Mouse (Mus musculus) cerebellum, adult 9-11 months (tissue): ENCODE data around the gene Gm4792.

Source experiments
- DNase-seq: peaks from one replicate; pipeline ENCODE4 v3.0.0; 2022

Gene Gm4792

DNA sequence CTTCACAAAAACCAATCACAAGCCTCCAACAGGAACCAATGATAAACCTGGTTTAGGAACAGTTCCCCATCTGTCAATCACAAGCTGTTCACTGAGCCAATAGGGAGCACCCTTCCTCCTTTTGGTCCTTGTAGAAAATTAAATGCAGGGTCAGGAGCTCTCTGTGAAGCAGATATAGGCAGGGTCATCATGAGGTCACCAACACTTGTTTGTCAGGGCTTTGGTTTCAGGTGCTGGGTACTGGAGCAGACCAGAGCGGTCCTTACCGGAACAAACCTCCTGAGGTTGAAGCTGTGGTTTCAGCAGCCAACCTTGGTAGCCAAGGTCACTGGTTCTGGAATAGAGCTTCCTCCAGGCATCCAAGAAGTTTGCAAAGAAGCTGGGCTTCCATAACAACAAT is 798 bp upstream of the Gm4792 start:
- DNase-seq, result no peak

DNA sequence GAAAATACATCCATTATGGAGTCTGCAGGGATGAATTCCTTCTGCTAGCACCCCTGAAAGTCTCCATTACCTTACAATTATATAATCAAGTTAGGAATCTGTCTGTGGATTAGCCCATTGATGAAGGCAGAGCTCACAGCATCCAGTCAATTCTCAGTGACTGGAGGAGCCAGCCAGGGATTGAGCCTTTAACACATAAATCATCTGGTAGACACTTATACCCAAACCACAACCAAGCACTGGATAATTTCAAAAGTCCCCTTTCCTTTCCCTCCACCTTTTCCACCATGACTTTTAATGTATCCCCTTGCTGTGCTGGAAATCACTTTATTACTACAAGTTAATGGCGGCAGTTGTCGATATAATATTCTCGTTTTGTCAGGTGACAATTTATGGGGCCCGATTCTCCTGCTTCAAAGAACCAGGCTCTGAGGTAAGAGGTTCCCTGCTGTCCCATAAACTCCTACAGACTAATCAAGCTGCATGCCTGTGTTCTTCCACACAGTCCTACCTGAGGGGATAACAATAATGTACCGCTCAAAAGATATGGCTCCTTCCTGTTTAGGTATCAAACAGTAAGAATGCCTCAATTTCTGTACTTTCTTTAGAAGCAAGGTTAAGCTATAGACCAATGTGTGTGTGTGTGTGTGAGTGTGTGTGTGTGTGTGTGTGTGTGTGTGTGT is 2.4 kb downstream of the Gm4792 start:
- DNase-seq, result no peak

DNA sequence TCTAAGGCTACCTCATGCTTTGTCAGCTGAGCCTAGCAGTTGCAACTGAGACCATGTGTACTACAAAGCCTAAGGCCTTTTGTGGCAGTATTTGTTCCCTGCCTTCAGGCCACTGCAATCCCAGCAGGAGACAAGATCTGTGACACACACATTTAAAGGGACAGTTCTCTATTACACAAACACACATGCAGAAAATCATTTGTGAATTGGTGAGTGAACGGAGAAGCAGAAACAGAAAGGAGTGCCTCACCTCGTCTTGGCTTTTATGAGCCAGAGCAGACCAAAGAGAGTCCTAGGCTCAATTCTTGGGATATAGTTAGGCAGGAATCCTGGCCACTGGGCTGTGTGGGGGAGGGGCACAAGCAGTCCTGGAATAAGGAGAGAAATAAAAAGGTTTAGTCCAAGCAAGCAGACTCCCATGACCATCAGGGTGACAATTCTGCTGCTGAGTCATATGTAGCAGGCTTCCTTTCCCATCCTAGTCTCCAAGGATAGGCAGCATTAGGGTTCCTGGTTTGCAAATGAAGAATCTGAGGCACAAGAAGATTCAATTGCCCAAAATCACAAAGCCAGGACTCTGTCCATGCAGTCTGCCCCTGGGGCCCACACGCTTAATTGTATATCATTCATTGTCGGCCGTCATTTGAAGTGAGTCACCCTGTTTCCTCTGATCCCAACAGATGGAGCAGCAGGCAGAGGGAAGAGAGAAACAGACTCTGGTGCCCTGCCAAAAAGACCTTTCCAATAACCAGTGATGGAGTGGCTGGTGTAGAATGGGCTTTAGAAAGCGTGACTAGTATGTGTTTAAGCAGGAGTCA is 3.4 kb downstream of the Gm4792 start:
- peak; percentile 74 for DNase-seq

DNA sequence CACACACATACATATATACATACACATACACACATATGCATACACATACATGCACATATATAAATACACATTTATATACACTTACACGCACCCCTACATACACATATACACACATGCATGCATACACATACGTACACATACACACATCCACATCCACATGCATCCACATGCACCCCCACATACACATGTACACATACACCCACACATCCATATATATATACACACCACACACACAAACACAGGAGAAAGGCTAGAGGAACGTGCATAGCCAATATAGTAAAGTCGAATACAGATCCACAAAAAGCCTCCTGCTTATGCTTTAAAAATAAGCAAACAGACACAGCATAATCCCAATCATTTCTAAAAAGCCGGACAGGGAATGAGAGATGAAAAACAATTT is 4.1 kb downstream of the Gm4792 start:
- no peak for DNase-seq

DNA sequence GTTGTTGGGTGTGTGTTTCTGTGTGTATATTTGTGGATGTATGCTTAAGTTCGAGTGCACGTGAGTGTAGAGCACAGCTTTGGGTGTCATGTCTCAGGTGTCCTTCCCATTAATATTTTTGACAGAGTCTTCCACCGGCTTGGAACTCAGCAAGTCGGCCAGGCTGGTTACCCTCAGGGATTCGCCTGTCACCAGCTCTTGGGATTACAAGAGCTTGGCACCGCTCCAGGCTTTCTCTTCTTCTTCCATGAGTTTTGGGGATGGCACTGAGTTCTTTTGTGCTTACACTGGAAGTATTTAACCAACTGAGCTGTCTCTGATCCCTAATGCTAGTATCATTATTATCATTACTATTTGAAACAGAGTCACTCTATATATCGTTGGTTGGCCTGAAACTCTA is 15.7 kb downstream of the Gm4792 start:
- DNase-seq, result no peak

DNA sequence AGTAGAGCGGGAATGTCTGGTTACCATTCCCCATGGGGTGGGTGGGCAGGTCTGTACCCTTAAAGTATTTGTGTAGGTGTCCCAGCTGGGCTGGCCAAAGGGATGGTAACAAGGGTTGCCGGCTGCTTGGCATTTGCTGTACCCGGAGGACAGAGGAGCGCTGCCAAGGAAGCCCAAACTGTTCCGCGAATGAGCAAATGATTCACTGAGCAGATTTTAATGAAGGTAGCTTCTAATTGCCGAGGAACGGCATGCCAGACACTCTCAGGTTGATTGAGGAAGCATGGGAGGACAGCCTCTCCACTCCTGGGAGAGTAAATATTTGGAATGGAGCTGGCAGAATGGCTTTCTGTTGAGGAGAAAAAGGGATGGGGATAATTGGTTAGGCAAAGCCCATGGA is 16.3 kb downstream of the Gm4792 start:
- DNase-seq, result peak; percentile 56

DNA sequence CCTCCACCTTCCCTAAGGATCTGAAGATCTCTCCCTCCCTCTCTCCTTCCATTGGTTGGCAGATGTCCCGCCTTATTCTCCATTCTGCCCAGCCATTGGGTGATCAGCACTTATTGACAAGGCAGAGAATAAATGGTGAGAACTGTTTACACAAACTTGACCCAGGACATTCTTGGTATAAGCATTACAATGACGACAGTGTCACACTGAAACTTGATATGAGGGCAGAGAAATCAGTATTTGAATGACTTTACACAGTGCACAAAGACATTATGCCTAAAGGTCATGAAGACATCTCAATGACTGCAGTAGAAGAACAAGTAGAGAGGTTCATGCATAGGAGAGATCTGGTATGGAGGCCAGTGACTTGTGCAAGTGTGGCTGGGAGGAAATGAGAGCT is 22.0 kb downstream of the Gm4792 start:
- DNase-seq, result no peak

DNA sequence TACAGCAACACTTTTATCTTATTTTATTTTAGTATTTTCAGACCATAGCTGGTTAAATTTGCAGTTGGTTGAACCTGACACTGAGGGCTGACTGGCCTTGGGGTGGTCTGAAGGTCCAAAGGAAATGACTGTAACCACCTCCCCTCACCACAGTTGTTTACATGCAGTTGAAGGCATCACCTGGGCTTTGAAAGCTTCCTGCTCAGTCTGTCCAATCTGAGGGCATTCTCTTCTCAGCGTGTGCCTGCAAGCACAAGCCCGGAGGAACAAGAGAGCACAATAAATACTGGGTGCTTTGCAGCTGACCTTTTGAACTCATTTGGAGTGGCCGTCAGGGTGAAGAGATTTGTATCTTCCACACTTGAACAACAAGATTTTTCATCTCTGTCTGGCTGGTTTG is 23.2 kb downstream of the Gm4792 start:
- no peak for DNase-seq

DNA sequence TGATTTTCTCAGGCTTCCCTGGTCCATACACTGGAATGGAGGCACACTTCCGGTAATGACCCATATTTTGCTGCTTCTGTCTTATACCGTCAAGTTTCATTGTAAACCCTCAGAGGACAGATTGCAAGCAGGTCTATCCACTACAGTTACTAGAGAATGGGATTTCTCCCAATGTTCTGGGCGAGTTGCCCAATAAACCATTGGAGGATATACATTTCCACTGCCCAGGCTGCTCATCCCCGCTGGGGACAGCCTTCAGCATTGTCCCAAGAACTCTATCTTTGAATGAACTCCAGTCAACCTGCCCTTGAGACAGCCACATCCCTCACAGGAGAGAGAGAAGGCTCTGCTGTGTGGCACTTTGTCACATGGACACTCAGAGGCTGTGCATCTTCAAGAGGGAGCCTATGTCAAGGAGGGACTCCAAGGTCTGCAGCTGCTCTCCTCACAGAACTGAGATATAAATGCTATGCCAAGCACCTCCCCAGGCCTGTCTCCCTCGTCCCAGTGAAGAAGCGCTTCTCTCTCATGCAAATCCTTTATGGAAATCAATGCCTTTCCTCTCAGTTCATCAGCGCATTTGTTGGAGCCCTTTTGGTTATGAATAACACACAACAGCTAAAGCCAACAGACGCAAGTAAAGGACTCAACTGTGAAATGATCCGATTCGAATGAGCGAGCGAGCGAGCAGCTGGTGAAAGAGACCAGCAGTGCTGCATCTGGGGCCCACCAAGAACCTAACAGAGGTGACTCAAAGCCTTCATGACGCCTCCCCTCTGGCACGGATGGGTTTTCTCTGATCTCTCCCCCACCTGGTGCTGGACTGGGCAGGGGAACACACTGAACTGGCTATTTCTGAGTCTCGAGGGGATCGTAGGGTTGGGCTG is 32.6 kb downstream of the Gm4792 start:
- DNase-seq, result peak; percentile 21

DNA sequence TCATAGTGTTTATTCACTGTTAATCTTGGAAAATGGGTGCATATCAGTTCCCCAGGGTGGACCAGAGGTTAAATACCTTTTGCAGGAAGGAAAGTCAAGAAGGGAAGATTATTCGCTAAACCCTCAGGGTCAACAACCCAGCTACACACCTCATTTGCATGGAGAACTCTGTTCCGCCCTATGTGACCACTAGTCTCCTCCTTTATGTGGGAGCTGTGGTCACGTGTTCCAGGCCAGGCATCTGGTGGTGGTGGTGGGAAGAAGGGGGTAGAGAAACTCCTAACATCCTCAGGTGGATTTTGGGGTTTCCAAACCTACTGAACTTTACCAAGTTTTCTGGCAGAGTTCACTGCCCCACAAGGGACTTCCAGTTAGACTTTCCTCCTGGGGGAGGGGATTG is 35.3 kb downstream of the Gm4792 start:
- DNase-seq, result no peak

DNA sequence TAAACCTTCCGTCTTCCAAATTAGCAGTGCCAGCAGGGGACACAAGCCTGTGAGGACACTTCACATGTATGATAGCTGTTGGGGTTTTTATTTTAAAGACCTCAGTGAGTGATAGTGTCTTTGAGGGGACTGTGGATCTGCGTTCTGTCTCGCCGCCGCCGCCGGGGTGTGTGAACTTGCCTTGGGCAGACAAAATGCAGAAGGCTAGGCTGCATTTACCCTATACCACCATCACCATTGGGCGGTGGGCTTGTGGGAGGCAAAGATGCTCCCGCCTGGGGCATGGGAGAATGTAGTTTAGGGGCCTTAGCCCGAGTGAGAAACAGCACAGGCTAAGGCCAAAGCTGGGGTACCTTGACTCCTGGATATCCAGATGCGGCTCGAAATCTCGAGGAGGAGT is 35.9 kb downstream of the Gm4792 start:
- DNase-seq, result no peak

DNA sequence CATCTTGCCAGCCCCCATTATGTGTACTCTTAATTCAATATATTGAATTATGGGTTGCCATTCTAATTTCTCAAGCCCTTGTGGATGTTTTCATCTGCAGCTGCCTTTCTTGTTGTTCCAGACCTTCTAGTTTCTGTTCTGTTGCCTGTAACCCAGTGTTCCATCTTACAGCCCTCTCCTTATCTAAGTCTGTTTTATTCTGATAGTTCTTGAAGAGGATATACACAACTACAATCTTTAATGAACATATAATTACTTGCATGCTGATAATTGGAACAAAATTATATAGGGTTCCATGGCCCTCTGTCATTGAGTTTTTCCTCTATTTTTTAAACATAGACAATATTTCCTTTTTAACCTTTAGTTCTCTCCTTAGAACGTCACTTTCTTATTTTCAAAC is 38.0 kb downstream of the Gm4792 start:
- no peak for DNase-seq

DNA sequence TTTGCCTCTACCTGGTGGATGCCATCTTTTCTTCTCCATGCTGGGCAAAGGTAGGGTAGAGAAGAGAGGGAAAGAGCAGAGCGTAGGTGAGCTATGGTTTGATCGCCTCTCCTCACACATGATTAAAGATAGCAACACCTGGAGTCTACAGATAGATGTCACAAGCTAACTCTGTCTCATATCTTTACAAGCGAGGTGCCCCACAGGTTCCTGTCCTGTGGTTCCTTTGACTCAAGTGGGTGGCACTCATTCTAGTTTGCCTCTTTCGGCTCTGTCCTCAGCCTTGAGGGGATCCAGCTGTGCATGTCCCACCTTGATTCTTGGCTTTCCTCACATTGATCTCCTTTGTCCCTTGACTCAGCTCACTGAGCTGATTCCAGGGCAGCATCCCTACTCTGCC is 42.0 kb downstream of the Gm4792 start:
- DNase-seq, result no peak

DNA sequence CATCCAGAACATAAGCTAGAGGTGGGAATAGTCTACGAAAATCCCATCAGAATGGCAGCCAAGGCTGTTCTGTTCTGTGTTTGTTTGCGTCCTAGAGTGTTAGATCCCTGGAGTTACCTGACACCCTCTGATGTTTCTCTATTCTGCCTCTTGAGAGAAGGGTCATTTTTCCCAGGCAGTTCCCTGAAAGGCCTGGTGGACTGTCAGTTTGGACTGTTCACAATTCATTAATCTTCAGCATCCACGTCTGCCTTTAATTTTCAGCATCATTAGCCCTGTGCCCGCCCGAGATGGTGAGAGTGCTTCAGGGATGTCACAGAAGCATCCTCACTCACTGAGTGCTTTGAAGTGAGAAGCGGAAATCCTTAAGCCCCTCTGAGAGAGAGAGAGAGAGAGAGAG is 42.8 kb downstream of the Gm4792 start:
- no peak for DNase-seq

DNA sequence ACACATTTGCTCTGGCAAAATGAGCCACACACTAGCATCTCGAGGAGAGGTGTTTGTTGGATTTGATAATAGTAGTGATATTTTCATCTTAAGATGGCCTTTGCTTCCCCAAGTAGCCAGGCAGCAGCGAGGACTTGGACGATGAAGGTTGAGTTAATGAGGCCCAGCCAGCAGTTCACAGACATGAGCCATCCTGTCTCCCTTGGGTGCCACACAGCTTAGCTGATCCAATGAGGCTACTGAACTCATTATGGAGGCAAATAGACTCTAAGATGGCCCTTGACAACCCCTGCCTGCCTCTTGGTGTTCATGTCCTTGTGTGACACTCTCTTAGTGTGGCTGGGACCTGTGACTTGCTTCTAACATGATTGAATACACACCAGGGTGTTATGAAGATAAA is 43.7 kb downstream of the Gm4792 start:
- DNase-seq, result no peak

DNA sequence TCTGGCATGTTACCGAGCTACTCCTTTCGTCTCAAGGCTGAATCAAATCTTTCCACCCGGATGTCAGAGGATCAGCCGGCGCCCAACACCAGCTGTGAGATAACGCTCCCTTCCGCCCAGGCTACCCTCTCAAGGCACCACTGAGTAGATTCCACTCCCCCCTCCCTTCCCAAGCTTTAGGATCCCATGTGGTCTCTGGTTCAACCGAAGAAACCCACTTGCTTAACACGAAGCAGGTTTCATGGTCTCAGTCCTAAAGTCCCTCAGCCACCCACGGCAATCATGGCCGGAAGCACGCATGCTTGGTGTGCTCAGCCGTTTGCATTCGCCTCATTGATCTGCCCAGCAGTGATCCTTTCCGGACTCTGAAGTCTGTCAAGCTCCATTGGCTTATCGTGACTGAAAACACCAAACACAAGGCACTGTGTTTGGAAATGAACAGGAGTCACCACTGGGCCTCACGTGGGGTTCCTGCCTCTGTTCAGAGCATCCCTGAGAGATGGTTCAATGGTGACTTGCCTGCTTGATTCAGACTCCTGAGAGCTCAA is 45.2 kb downstream of the Gm4792 start:
- DNase-seq, result no peak

DNA sequence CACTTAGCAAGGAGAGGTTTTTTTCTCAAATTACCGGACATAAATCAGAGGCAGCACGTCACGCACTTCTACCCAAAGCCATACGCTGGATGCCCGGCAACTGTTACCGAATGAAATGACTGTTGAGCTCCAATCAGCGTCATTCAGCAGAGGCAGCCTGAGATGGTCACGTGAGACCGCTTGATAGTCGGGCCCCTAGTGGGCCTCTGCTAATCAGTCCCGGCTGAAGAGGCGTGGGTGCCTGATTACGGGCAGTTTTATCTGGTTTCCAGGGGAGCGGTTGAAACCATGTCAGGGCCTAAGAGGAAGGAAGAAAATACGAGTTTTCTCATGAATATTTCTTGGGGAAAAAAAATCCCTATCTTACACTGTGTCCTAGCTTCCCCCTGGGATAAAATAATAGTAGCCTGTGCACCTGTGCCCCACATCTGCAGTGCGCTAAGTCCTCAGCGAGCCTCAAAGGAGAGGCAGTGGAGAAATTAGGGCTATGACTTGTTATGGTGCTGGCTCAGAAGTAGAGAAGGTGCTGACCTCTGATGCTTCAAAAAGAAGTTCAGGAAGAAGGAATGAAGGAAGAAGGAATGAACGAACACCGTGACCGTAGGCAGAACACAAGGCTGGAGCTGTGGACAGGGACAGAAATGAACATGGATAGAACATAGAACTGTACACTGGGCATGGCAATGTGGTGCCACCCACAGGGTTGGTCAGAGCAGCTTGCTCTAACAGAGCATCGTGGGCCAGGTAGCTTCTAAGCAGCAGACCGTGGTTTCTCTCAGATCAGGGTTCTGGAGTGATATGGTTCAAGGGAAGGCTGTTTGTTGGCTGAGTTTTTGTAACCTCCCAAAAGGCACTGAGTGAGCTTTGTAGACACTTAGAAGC is 48.7 kb downstream of the Gm4792 start:
- DNase-seq, result no peak

DNA sequence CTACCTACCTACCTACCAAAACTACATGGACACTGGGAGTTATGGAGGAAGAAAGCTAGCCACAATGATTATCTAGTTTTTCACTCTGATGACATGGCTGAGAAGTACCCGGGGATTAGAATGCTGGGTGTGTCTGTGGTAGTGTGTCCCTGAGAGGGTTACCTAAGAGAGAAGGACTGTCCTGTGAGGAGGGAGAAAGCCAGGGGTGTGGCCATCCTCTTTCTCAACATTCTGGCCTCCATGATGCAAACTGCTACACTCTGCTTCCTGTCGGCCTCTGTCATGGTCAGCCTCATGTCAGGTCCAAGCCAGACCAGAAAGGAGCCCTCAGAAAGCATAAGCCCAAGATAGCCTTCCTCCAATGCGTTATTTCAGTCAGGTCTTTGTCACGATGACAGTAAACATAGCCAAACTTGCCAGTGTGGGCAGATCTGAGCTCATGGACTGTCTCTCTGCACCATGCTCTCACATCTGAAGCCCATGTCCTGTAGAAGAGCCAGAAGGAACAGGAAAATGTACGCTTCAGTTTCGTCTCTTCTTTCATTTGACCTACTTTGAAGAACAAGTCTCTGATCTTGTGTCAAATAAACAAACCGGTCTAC is 50.7 kb downstream of the Gm4792 start:
- no peak for DNase-seq
